ENCODE assay signal across 9 mouse cellular contexts in genomic region chr3:149219381-149220303, GRCm38 (mm10).
A peak's percentile ranks its signal among the peaks of the same experiment; 100 is the strongest.
DNase-seq lines count a peak whose midpoint lies in the region; ATAC-seq lines count a peak whose summit lies in the region.
"Had no signal": no experiment of that assay in that cellular context is flagged by ENCODE, and none has a peak within 500 bp of the region (broad histone marks: within the 10 kb centered on the region; RNA-seq: fewer than 3 reads in every experiment).

No protein-coding gene starts in this region.

- 0 out of 2 replicates have a peak, but pooled peaks have one; percentile 15 for ATAC-seq in granulocyte monocyte progenitor cell, adult 5-6 weeks (replicated peaks; ENCODE audit: poor library complexity, severe bottlenecking)
- ATAC-seq in megakaryocyte, adult 5-6 weeks (ENCODE audit: poor library complexity, severe bottlenecking), result no peak

- DNase-seq in gastrocnemius, postnatal 14 days, result peak; percentile 15
- no peak for DNase-seq in gastrocnemius, adult 8-10 months (ENCODE audit: low spot score in 2 of 2)
- DNase-seq in ES-CJ7 (ENCODE audit: low read depth, low spot score), result peak; percentile 94
- DNase-seq in kidney, postnatal 10 days, result peak; percentile 48
- DNase-seq in left cerebral cortex, adult 18-20 months (ENCODE audit: low spot score in 2 of 2), result no peak
- DNase-seq in ovary, postnatal 14 days (ENCODE audit: low spot score), result no peak
- DNase-seq: spleen, adult 18-20 months had no signal

- intact Hi-C loops in gastrocnemius, postnatal 14 days (cut with DNase I; ENCODE audit: low total_unique reads), result no loop called here

Comparison
In these comparisons a context has a peak if more than half of its experiments do, and no peak if none do; other contexts are left out.
1. DNase-seq: peak in gastrocnemius, postnatal 14 days (single experiment), ES-CJ7 (single experiment) and kidney, postnatal 10 days (single experiment); none in gastrocnemius, adult 8-10 months (0 of 2), left cerebral cortex, adult 18-20 months (0 of 2) and ovary, postnatal 14 days (single experiment).